Mouse (Mus musculus): ENCODE measurements around the gene Popdc3. TPM values are rescaled to one million over a fixed set of nuclear protein-coding genes. Genes with fewer than 3 reads are reported as not detected.
"Not testable (repeated sequence)": the region's sequence is repeated elsewhere in the genome, so short reads cannot be mapped to it uniquely, and the experiment has no call there.

Gene Popdc3
- 1 to 10 TPM; 1.4 TPM for total RNA-seq (2021)

- intact Hi-C loops (cut with DNase I) = not testable (repeated sequence)
Measured at GRCm38 (mm10) chr10:45177798-45178197, at the start of gene Popdc3. Popdc3 (plus strand) TSS chr10:45178098.

GRCm38 (mm10) chr10:45129105-45129504, 48.8 kb upstream of the Popdc3 start:
- peak; percentile 25 for DNase-seq
- intact Hi-C loops (cut with DNase I) = no loop called here

More at GRCm38 (mm10) chr10:45177798-45178197, at the start of gene Popdc3:
- not testable (repeated sequence) for DNase-seq

GRCm38 (mm10) chr10:45130004-45130403, 47.9 kb upstream of the Popdc3 start:
- no peak for DNase-seq
- intact Hi-C loops (cut with DNase I) = no loop called here

GRCm38 (mm10) chr10:45132371-45132770, 45.5 kb upstream of the Popdc3 start:
- intact Hi-C loops (cut with DNase I) = no loop called here
- peak; percentile 17 for DNase-seq

GRCm38 (mm10) chr10:45136806-45137205, 41.1 kb upstream of the Popdc3 start:
- no peak for DNase-seq
- intact Hi-C loops (cut with DNase I) = no loop called here

GRCm38 (mm10) chr10:45139910-45140309, 38.0 kb upstream of the Popdc3 start:
- DNase-seq = no peak
- intact Hi-C loops (cut with DNase I) = no loop called here

- DNase-seq = no peak
- intact Hi-C loops (cut with DNase I) = no loop called here
Measured at GRCm38 (mm10) chr10:45140474-45141212, 37.3 kb upstream of the Popdc3 start.

- intact Hi-C loops (cut with DNase I) = no loop called here
- DNase-seq = no peak
Measured at GRCm38 (mm10) chr10:45142359-45142758, 35.5 kb upstream of the Popdc3 start.

GRCm38 (mm10) chr10:45144038-45144817, 33.7 kb upstream of the Popdc3 start:
- intact Hi-C loops (cut with DNase I) = no loop called here
- DNase-seq = no peak

GRCm38 (mm10) chr10:45146821-45147220, 31.1 kb upstream of the Popdc3 start:
- intact Hi-C loops (cut with DNase I) = no loop called here

GRCm38 (mm10) chr10:45151137-45151536, 26.8 kb upstream of the Popdc3 start:
- peak; percentile 29 for DNase-seq
- intact Hi-C loops (cut with DNase I) = no loop called here

More at GRCm38 (mm10) chr10:45146821-45147220, 31.1 kb upstream of the Popdc3 start:
- DNase-seq = no peak

- DNase-seq = no peak
- intact Hi-C loops (cut with DNase I) = no loop called here
Measured at GRCm38 (mm10) chr10:45151771-45152692, 25.9 kb upstream of the Popdc3 start.

- DNase-seq = no peak
- intact Hi-C loops (cut with DNase I) = no loop called here
Measured at GRCm38 (mm10) chr10:45154557-45155060, 23.3 kb upstream of the Popdc3 start.

- DNase-seq = no peak
- intact Hi-C loops (cut with DNase I) = no loop called here
Measured at GRCm38 (mm10) chr10:45165851-45166250, 12.0 kb upstream of the Popdc3 start.

- DNase-seq = no peak
- intact Hi-C loops (cut with DNase I) = no loop called here
Measured at GRCm38 (mm10) chr10:45173927-45174326, 4.0 kb upstream of the Popdc3 start.

- intact Hi-C loops (cut with DNase I) = no loop called here
- no peak for DNase-seq
Measured at GRCm38 (mm10) chr10:45174345-45174744, 3.6 kb upstream of the Popdc3 start.

GRCm38 (mm10) chr10:45180677-45181326, 2.9 kb downstream of the Popdc3 start:
- intact Hi-C loops (cut with DNase I) = no loop called here
- DNase-seq = no peak

GRCm38 (mm10) chr10:45181344-45181743, 3.4 kb downstream of the Popdc3 start:
- DNase-seq = no peak
- intact Hi-C loops (cut with DNase I) = no loop called here

GRCm38 (mm10) chr10:45185457-45185856, 7.6 kb downstream of the Popdc3 start:
- intact Hi-C loops (cut with DNase I) = no loop called here
- DNase-seq = no peak

Data from left cerebral cortex, postnatal 4 days (tissue).